Mouse (Mus musculus) activated CD4-positive, CD25-positive, alpha-beta regulatory T cell, adult 4 months (primary cell): ENCODE measurements around the gene Olfr69. TPM values are rescaled to one million over a fixed set of nuclear protein-coding genes. Genes with fewer than 3 reads are reported as not detected.

ENCODE experiments used
- polyA plus RNA-seq, 2 experiments: library from polyadenylated mRNA; unstranded; fragments of 100-300 nt; shearing (Covaris generic); gene quantifications; one replicate each; pipeline ENCODE4 v1.2.1; 2017

Olfr69 gene
- polyA plus RNA-seq, 2 experiments from 2014 or later: not detected

Other genes starting within 250 kb of the Olfr69 start
- not detected for gene Olfr612, start 228.9 kb downstream of the Olfr69 start, polyA plus RNA-seq
- gene Olfr613, start 223.5 kb downstream of the Olfr69 start, polyA plus RNA-seq: not detected
- not detected for gene Olfr615, start 215.5 kb downstream of the Olfr69 start, polyA plus RNA-seq
- not detected for gene Olfr616, start 202.5 kb downstream of the Olfr69 start, polyA plus RNA-seq
- gene Olfr617, start 198.5 kb downstream of the Olfr69 start, polyA plus RNA-seq: not detected
- not detected for gene Olfr618, start 181.5 kb downstream of the Olfr69 start, polyA plus RNA-seq
- gene Olfr619, start 171.0 kb downstream of the Olfr69 start, polyA plus RNA-seq: not detected
- 1 to 10 TPM in 1 of 2 experiments, not detected in 1; 1.3 TPM for gene Olfr620, start 159.1 kb downstream of the Olfr69 start, polyA plus RNA-seq
- not detected for gene Olfr622, start 128.9 kb downstream of the Olfr69 start, polyA plus RNA-seq
- gene Olfr623, start 107.9 kb downstream of the Olfr69 start, polyA plus RNA-seq: not detected
- gene Olfr624, start 100.4 kb downstream of the Olfr69 start, polyA plus RNA-seq: not detected
- not detected for gene Olfr625-ps1, start 88.9 kb downstream of the Olfr69 start, polyA plus RNA-seq
- gene Olfr243, start 56.9 kb downstream of the Olfr69 start, polyA plus RNA-seq: not detected
- gene Olfr628, start 41.2 kb downstream of the Olfr69 start, polyA plus RNA-seq: not detected
- not detected for gene Olfr629, start 26.7 kb downstream of the Olfr69 start, polyA plus RNA-seq
- not detected for gene Olfr630, start 14.3 kb downstream of the Olfr69 start, polyA plus RNA-seq
- not detected for gene Olfr68, start 8.1 kb upstream of the Olfr69 start, polyA plus RNA-seq
- gene Olfr67, start 20.2 kb upstream of the Olfr69 start, polyA plus RNA-seq: not detected
- 100 to 1,000 TPM in 1 of 2 experiments, 1 to 10 TPM in 1; 1.3 to 103 TPM for gene Hbb-bt, start 42.4 kb upstream of the Olfr69 start, polyA plus RNA-seq
- 100 to 1,000 TPM in 1 of 2 experiments, 1 to 10 TPM in 1; 8.3 to 367 TPM for gene Hbb-bs, start 56.5 kb upstream of the Olfr69 start, polyA plus RNA-seq
- gene Hbb-bh2, start 68.9 kb upstream of the Olfr69 start, polyA plus RNA-seq: not detected
- gene Hbb-bh1, start 71.6 kb upstream of the Olfr69 start, polyA plus RNA-seq: not detected
- gene Hbb-y, start 81.6 kb upstream of the Olfr69 start, polyA plus RNA-seq: not detected
- gene Olfr66, start 114.7 kb upstream of the Olfr69 start, polyA plus RNA-seq: under 1 TPM in 1 of 2 experiments, not detected in 1; 0.19 TPM
- gene Olfr64, start 122.9 kb upstream of the Olfr69 start, polyA plus RNA-seq: not detected
- gene Olfr65, start 131.9 kb upstream of the Olfr69 start, polyA plus RNA-seq: not detected
- not detected for gene Olfr631, start 157.2 kb upstream of the Olfr69 start, polyA plus RNA-seq
- gene Olfr632, start 162.8 kb upstream of the Olfr69 start, polyA plus RNA-seq: not detected
- gene Olfr633, start 172.8 kb upstream of the Olfr69 start, polyA plus RNA-seq: not detected
- under 1 TPM in 1 of 2 experiments, not detected in 1; 0.08 TPM for gene Olfr635, start 199.6 kb upstream of the Olfr69 start, polyA plus RNA-seq
- gene Olfr638, start 227.2 kb upstream of the Olfr69 start, polyA plus RNA-seq: not detected
- gene Olfr639, start 245.7 kb upstream of the Olfr69 start, polyA plus RNA-seq: not detected